Mouse (Mus musculus) CH12.LX (cell line): ENCODE measurements around the gene Rnf44. TPM values are rescaled to one million over a fixed set of nuclear protein-coding genes. Genes with fewer than 3 reads are reported as not detected.

Source experiments
- DNase-seq: peaks from one replicate; pipeline ENCODE4 v3.0.0-alpha.2; 2013; ENCODE audit errors: extremely low read depth
- H3K27ac ChIP-seq: 2 replicates; pipeline ENCODE4 v1.5.1; 2012; ENCODE audit warnings: low read depth, mild to moderate bottlenecking, control low read depth, moderate library complexity; ENCODE audit not compliant: insufficient read depth
- H3K27me3 ChIP-seq: replicated peaks from 2 replicates; pipeline ENCODE3; 2012; ENCODE audit warnings: inconsistent platforms
- H3K36me3 ChIP-seq, 2 experiments: replicated peaks in 1 of 2; 2 replicates each; pipeline versions ENCODE3 to v1.6.1; 2012; ENCODE audit warnings: inconsistent platforms in 1 of 2, low read length in 1 of 2, mild to moderate bottlenecking in 1 of 2, mixed read lengths in 1 of 2, moderate library complexity in 1 of 2; ENCODE audit not compliant: control insufficient read depth in 1 of 2, insufficient read depth in 1 of 2
- H3K4me1 ChIP-seq, 2 experiments: 2 replicates each; pipeline ENCODE4 v1.6.1; 2012; ENCODE audit warnings: inconsistent platforms in 1 of 2, moderate library complexity in 1 of 2; ENCODE audit not compliant: insufficient read depth in 2 of 2, control insufficient read depth in 1 of 2
- H3K4me2 ChIP-seq: 2 replicates; pipeline ENCODE4 v1.6.1; 2012; ENCODE audit warnings: low read depth, mild to moderate bottlenecking, control low read depth; ENCODE audit not compliant: poor library complexity, insufficient read depth, severe bottlenecking
- H3K4me3 ChIP-seq, 3 experiments: fragments of 150-350 bp in 1 of 3; sonication (generic) in 1 of 3; replicated peaks in 1 of 3; 2 replicates each; pipeline versions ENCODE3 to v1.5.1; 2011 to 2012; ENCODE audit warnings: low read depth in 2 of 3, low read length in 2 of 3, mild to moderate bottlenecking in 2 of 3, moderate library complexity in 2 of 3, control low read depth in 1 of 3, improper control_type of control experiment in 1 of 3, inconsistent platforms in 1 of 3, mixed read lengths in 1 of 3; ENCODE audit not compliant: poor library complexity in 1 of 3
- H3K79me2 ChIP-seq: replicated peaks from 2 replicates; pipeline ENCODE4 v1.6.1; 2012; ENCODE audit warnings: mild to moderate bottlenecking, moderate library complexity; ENCODE audit not compliant: control insufficient read depth, poor library complexity, insufficient read depth, severe bottlenecking; ENCODE audit errors: extremely low read depth
- H3K9ac ChIP-seq: 2 replicates; pipeline ENCODE4 v1.6.1; 2012; ENCODE audit warnings: low read depth, mild to moderate bottlenecking, control low read depth, moderate library complexity; ENCODE audit not compliant: insufficient read depth
- H3K9me3 ChIP-seq: replicated peaks from 2 replicates; pipeline ENCODE3; 2012; ENCODE audit warnings: low read length, inconsistent platforms, mixed read lengths
- E2F4 ChIP-seq: IDR thresholded peaks from 2 replicates; pipeline ENCODE4 v1.6.1; 2011; ENCODE audit warnings: low read depth, low read length, improper control_type of control experiment; ENCODE audit not compliant: insufficient replicate concordance
- ELF1 ChIP-seq: IDR thresholded peaks from 2 replicates; pipeline ENCODE4 v1.6.1; 2014; ENCODE audit warnings: low read depth, mild to moderate bottlenecking, inconsistent platforms, low read length, improper control_type of control experiment
- GABPA ChIP-seq: IDR thresholded peaks from 2 replicates; pipeline ENCODE4 v1.6.1; 2012; ENCODE audit warnings: low read depth, low read length, improper control_type of control experiment, inconsistent platforms; ENCODE audit not compliant: insufficient replicate concordance
- JUND ChIP-seq: conservative IDR thresholded peaks from 2 replicates; pipeline ENCODE4 v1.6.1; 2011; ENCODE audit warnings: low read depth, low read length, improper control_type of control experiment
- KAT2A ChIP-seq: IDR thresholded peaks from 2 replicates; pipeline ENCODE4 v1.6.1; 2012; ENCODE audit warnings: low read length, improper control_type of control experiment, inconsistent platforms; ENCODE audit not compliant: insufficient replicate concordance
- MXI1 ChIP-seq: IDR thresholded peaks from 2 replicates; pipeline ENCODE4 v1.6.1; 2011; ENCODE audit warnings: mild to moderate bottlenecking, low read depth, low read length, improper control_type of control experiment
- PAX5 ChIP-seq: IDR thresholded peaks from 2 replicates; pipeline ENCODE4 v1.6.1; 2012; ENCODE audit warnings: low read length, inconsistent platforms, mixed read lengths
- RAD21 ChIP-seq: IDR thresholded peaks from 2 replicates; pipeline ENCODE4 v1.6.1; 2011; ENCODE audit warnings: low read depth, mild to moderate bottlenecking, low read length, improper control_type of control experiment, moderate library complexity
- TBP ChIP-seq: conservative IDR thresholded peaks from 2 replicates; pipeline ENCODE4 v1.6.1; 2011; ENCODE audit warnings: low read depth, low read length, improper control_type of control experiment
- UBTF ChIP-seq: IDR thresholded peaks from 2 replicates; pipeline ENCODE4 v1.6.1; 2012; ENCODE audit warnings: low read depth, mild to moderate bottlenecking, inconsistent platforms, low read length, improper control_type of control experiment, moderate library complexity
- ZKSCAN1 ChIP-seq: IDR thresholded peaks from 2 replicates; pipeline ENCODE4 v1.6.1; 2012; ENCODE audit warnings: low read depth, inconsistent platforms, low read length, improper control_type of control experiment, borderline replicate concordance
- ZNF384 ChIP-seq: IDR thresholded peaks from 2 replicates; pipeline ENCODE4 v1.6.1; 2012; ENCODE audit warnings: low read depth, low read length, improper control_type of control experiment, inconsistent platforms
- dilution Hi-C: fragments of 300-500 bp; cut with MboI; formaldehyde crosslinking; loops from 2 replicates; pipeline ENCODE4 v1.14.3; 2020; ENCODE audit warnings: low sequenced_read_pairs; ENCODE audit not compliant: extremely low pct_unique_long_range_greater_than_20kb, extremely low pct_ligation_motif_present
- in situ Hi-C: fragments of 300-500 bp; cut with MboI; formaldehyde crosslinking; loops from 3 replicates; pipeline ENCODE4 v1.14.3; 2019; ENCODE audit warnings: low sequenced_read_pairs, low pct_ligation_motif_present, low pct_unique_long_range_greater_than_20kb, mixed read lengths
- polyA plus RNA-seq: library from polyadenylated mRNA; unstranded; fragments of >175 nt; gene quantifications from 2 replicates; pipeline ENCODE4 v1.2.1, GENCODE M21; 2012; ENCODE audit warnings: low read depth; ENCODE audit not compliant: insufficient read length
- total RNA-seq, 2 experiments: library from RNA; depleted of rRNA; stranded (reverse); fragments of 300-350 nt in 1 of 2; fragments of >200 nt in 1 of 2; gene quantifications; 2 replicates each; pipeline ENCODE4 v1.2.3; 2012 to 2014

Rnf44 gene
- total and polyA plus RNA-seq, 3 experiments: 6.7 to 38.1 (median 12.3) TPM

GRCm38 (mm10) chr13:54692711-54693557 is 773 bp downstream of the Rnf44 start:
- Histone ChIP-seq H3K9me3 (no peaks in the 10 kb centered on the region), H3K4me1 (peaks cover 12 to 42% of the 10 kb centered on the region in 2 experiments), H3K27ac (peak overlapping the region; percentile 91), H3K9ac (peak overlapping the region; percentile 79), H3K4me3 (peak overlapping the region; percentile 92 to 98 (median 97))
- in situ Hi-C loops: no loop called here
- no peak for TF ChIP-seq E2F4
- TF ChIP-seq RAD21: no peak
- TF ChIP-seq MXI1: no peak
- no peak for TF ChIP-seq PAX5
- TF ChIP-seq ELF1: no peak
- no peak for TF ChIP-seq ZNF384
- TF ChIP-seq JUND: no peak
- TF ChIP-seq, all 38 proteins: peak for 0
- dilution Hi-C loops: no loop called here
- Histone ChIP-seq H3K36me3 (peaks cover 0 to 8% of the 10 kb centered on the region in 2 experiments), H3K4me2 (peak overlapping the region; percentile 79), H3K79me2 (peaks cover 11% of the 10 kb centered on the region), H3K27me3 (peaks cover 8% of the 10 kb centered on the region)
- DNase-seq: no peak

DNA sequence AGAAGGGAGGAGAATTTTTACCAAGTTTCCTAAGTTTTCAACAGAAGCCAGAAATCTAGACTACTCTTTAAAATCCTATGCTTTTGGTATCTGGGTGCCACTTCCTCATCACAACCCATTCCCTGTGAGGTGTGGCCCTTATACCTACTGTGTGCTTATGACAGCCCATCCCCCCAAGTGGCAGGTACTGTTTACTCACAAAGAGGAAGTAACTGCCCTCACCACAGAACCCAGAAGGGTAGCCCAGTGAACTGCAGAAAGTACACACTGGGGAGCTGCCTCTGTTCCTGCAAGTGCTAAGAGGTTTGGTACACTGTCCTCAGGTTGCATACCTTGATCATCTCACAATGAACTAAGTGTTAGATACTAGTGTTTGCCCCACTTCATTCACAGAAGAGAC is 2.0 kb downstream of the Rnf44 start:
- Histone ChIP-seq H3K27ac (no peak overlapping the region), H3K4me1 (peaks cover 12 to 42% of the 10 kb centered on the region in 2 experiments), H3K36me3 (peaks cover 0 to 8% of the 10 kb centered on the region in 2 experiments), H3K27me3 (peaks cover 5% of the 10 kb centered on the region), H3K9ac (peak overlapping the region; percentile 20; the same call in 1 of the 2 replicates), H3K79me2 (peaks cover 16% of the 10 kb centered on the region), H3K9me3 (no peaks in the 10 kb centered on the region), H3K4me2 (peak overlapping the region; percentile 79; the same call in 1 of the 2 replicates), H3K4me3 (no peak overlapping the region)
- no peak for TF ChIP-seq UBTF
- peak; percentile 82 for TF ChIP-seq ZKSCAN1
- no peak for TF ChIP-seq GABPA
- no peak for TF ChIP-seq PAX5
- TF ChIP-seq TBP: no peak
- no peak for TF ChIP-seq KAT2A
- dilution Hi-C loops: no loop called here
- in situ Hi-C loops: no loop called here
- no peak for DNase-seq
